Mouse (Mus musculus) layer of hippocampus, adult 2 months (tissue): Measurements from ENCODE around the gene Il34. TPM values are rescaled to one million over a fixed set of nuclear protein-coding genes. Genes with fewer than 3 reads are reported as not detected.

Experiments
- DNase-seq, 2 experiments: peaks; one replicate each; pipeline ENCODE4 v3.0.0; 2022; ENCODE audit warnings: low spot score in 2 of 2
- H3K27ac ChIP-seq: fragments of 200-600 bp; 2 replicates; pipeline ENCODE4 v1.8.1; 2022
- H3K4me3 ChIP-seq: fragments of 200-600 bp; 2 replicates; pipeline ENCODE4 v1.8.1; 2022; ENCODE audit warnings: mild to moderate bottlenecking
- CTCF ChIP-seq: fragments of 200-600 bp; conservative IDR thresholded peaks from 2 replicates; pipeline ENCODE4 v1.8.1; 2022; ENCODE audit warnings: antibody characterized with exemption, mild to moderate bottlenecking, moderate library complexity
- total RNA-seq, 2 experiments: library from RNA; stranded (reverse); gene quantifications; 2 replicates each; pipeline ENCODE4 v1.2.3; 2021

The Il34 gene
- total RNA-seq, 2 experiments from 2014 or later, result 64.7 to 71.5 TPM

GRCm38 (mm10) chr8:110760280-110760940 lies 45.3 kb downstream of the Il34 start:
- Histone ChIP-seq H3K27ac (peak overlapping the region; percentile 70), H3K4me3 (no peak overlapping the region)
- no peak for DNase-seq
- no peak for TF ChIP-seq CTCF

DNA sequence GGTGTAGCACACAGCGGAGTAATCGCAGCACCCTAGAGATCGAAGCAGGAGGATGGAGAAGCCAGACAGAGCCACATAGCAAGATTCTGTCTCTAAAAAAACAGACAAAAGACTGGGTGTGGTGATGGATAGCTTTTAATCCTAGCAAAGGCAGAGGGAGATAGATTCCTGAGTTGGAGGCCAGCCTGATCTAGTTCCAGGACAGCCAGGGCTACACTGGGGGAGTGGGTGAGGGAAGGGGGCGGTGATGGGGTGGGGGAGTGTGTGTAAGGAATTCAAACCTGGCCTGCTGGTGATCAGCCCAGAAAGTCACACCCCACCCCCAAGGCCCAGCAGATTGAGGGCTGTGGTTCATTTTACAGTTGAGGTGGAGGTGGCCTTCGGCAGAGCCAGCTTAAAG lies 49.5 kb downstream of the Il34 start:
- peak overlapping the region; percentile 90 for H3K27ac ChIP-seq
- TF ChIP-seq CTCF, result no peak
- DNase-seq, result no peak
- no peak overlapping the region for H3K4me3 ChIP-seq

DNA sequence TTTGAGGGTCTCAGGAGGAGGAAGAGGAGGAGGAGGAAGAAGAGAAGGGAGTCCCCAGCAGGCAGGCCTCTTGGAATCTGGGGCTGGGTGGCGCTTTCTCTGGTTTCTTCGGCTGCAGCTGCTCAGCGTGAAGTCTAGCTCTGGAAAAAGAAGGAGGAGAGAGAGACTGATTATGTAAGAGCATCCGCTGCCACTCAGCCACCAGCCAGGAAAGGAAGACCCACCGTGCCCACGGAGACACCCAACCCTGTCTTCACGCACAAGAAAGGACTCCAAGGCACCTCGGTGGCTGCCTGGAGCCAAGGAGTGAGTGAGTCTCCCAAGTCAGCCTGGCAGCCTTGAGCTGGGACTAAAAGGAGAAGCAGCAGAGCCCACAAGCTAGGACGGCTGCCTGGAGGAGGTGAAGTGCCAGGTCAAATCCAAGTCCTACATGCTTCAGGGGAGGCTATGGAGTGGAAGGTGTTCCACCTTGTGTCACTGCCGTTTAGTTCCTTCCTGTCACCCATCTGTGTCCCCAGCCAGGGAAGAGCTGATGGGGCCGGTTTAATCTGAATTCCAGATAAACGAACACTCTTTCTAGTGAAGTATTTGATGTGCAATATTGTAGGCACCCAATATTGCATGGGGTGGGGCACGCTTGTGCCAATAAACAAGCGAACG lies 50.1 kb downstream of the Il34 start:
- no peak for TF ChIP-seq CTCF
- Histone ChIP-seq H3K27ac (peak overlapping the region; percentile 90), H3K4me3 (peak overlapping the region; percentile 54)
- DNase-seq, result peak; percentile 36 to 51

DNA sequence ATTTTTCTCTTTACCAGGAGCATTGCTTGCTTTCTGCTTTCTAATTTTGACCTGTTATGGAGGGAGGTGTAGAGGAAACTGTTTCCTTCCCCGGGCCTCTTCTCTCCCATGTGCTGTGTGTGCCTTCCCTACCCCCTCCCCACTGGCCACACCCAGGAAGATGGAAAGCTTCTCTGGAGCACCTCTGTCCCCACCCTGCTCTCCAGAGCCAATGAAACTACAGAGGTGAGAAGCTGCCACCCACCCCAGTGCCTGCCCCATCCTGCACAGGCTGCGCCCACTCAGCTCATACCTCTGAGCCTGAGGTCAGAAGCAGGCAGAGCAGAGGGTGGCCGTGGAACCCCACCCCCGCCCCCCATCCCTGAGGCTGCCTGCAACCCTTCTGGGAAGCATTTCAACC lies 51.0 kb downstream of the Il34 start:
- DNase-seq, result no peak
- TF ChIP-seq CTCF, result no peak
- Histone ChIP-seq H3K27ac (peak overlapping the region; percentile 90), H3K4me3 (peak overlapping the region; percentile 54)

DNA sequence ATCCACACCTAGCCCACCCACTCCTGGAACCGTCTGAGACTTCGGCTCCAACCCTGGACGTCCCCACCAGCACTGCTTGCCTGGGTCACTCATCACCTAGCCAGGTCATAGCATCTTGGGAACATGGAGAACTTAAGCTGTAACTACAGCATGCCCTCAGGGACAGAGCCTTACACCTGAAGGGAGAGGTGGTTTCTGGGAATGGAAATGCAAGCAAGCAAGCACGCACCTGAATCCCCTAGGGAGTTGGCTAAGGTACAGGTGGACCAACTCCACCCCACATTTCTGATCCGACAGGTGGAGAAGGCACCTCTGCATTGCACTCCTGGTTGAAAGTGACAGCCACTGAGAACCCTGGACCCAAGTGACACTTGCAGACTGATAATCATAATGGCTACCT lies 54.2 kb downstream of the Il34 start:
- H3K27ac ChIP-seq, result no peak overlapping the region
- TF ChIP-seq CTCF, result no peak
- no peak overlapping the region for H3K4me3 ChIP-seq
- no peak for DNase-seq

- DNase-seq, result no peak
- H3K27ac ChIP-seq, result no peak overlapping the region
- TF ChIP-seq CTCF, result no peak
- H3K4me3 ChIP-seq, result no peak overlapping the region
These were observed 55.5 kb downstream of the Il34 start for GRCm38 (mm10) chr8:110750269-110750668.

DNA sequence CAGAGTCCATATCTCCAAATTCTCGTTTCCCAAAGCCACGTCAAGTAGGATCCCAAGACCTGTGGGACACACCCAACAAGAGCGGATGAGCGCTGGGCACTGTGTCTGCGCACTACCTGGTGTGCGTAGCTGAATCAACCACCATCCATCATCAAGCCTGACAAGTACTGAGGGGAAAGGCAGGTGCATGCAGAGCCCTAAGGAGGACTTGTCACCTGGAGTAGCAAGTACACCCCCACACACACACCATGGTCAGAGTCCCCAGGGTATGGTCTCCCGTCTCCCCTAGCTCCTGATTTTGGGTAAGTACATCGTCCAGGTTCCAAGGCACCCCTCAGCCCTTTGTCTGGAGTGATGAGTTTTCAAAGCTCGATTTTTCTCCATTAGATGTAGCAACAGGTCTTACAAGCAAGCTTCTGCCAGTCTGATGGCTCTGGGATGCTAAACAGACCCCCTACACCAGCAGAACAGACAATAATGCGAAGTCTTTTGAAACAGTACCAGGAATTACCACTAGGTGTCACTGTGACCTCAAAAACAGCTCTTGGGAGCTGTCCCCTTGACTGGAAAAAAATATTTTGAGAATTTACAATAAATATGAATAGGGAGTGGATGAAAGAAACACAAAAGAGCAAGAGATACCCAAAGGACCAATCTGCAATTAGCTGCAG lies 56.1 kb downstream of the Il34 start:
- peak in 1 of 2 experiments; percentile 83 for DNase-seq
- no peak overlapping the region for H3K4me3 ChIP-seq
- TF ChIP-seq CTCF, result peak; percentile 98
- H3K27ac ChIP-seq, result no peak overlapping the region

- TF ChIP-seq CTCF, result no peak
- Histone ChIP-seq H3K4me3 (no peak overlapping the region), H3K27ac (no peak overlapping the region)
- no peak for DNase-seq
These were observed 59.1 kb downstream of the Il34 start for GRCm38 (mm10) chr8:110746661-110747060.

DNA sequence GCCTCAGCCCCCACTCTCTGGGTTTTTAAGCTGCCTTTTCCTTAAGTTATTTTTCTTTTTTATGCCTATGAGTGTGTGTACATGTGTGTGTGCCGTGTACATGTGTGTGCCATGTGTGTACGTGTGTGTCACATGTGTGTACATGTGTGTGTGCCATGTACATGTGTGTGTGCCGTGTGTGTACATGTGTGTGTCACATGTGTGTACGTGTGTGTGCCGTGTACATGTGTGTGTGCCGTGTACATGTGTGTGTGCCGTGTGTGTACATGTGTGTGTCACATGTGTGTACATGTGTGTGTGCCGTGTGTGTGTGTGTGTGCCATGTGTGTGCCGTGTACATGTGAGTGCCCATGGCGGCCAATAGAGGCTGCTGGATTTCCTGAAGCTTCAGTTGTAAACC lies 60.6 kb downstream of the Il34 start:
- DNase-seq, result no peak
- Histone ChIP-seq H3K4me3 (no peak overlapping the region), H3K27ac (no peak overlapping the region)
- no peak for TF ChIP-seq CTCF

DNA sequence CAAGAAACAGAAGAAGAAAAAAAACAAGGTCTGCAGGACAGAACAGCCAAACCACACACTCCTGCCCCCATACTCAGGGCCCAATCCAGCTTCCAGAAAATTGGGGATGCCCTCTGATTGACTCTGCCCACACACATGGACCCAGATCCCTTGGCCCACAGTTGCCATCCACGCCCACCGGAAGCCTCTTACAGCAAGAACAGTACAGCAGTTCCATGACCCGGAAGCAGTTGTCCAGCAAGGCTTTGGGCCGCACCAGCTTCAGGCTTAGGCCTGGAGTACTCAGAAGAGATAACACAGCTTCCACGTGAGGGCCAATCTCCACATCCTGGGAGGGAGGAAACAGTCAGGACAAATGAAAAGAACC lies 63.3 kb downstream of the Il34 start:
- no peak for DNase-seq
- H3K4me3 ChIP-seq, result no peak overlapping the region
- no peak overlapping the region for H3K27ac ChIP-seq
- no peak for TF ChIP-seq CTCF

DNA sequence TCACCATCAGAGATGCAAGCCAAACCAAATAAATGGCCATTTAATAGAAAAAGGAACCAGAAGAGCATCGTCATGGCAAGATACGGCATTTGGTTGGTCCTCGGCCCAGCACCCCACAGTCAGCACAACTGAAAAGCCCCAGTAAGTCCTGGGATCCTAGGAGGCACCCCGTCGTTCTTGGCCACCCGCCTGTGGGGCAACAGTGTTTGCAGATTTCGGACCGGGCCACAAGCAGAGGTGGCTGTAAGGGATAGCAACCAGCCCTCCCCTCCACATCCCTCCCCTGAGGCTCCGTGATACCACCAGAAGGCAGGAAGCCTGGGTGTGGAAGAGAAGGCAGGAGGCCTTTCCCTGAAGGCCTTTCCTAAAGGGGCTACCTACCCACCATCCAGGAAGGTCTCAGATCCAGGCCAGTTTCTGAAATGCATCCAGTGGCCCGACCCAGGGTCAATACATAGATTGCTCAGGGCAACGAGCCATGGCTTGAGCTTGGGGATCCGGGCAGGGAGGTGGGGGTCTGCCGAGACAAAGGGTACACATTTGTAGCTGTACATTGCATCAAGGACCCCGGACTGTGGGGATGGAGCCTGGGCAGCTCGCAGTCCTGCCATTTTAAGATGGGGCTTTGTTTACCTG lies 63.8 kb downstream of the Il34 start:
- H3K27ac ChIP-seq, result peak overlapping the region; percentile 10; the same call in 1 of the 2 replicates
- no peak for DNase-seq
- no peak overlapping the region for H3K4me3 ChIP-seq
- no peak for TF ChIP-seq CTCF

DNA sequence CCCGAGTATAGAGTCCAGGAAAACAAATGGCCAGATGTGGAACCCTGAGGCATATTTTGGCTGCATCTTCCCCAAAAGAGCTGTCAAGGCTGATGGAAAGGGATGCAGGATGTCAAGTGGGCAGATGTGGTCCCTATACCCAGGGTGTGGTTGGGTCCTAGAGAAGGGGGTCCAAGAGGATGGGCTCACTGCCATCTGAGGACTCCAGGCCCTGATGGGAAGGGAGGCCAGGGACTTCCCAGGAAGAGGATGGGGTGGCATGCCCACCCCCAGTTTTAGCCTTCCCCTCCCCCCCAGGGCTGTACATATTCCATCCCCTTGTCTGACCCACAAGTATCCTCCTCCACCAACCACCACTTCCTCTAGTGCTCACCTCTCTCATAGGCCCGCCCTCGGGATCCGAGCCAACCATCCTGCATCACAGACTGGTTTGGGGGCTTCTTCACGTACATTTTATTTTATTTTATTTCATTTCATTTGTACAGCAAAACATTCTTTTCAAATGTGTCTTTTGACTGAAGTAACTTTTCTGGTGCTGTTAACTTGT lies 65.0 kb downstream of the Il34 start:
- Histone ChIP-seq H3K27ac (no peak overlapping the region; the same call in 1 of the 2 replicates), H3K4me3 (no peak overlapping the region)
- no peak for DNase-seq
- no peak for TF ChIP-seq CTCF
